Mouse (Mus musculus): ENCODE measurements around the gene Acin1.

- TF ChIP-seq CTCF (IDR thresholded peaks at IDR 0.05; ENCODE audit: borderline replicate concordance, insufficient read depth, low read depth, low read length) (no peak), POLR2A (IDR thresholded peaks at IDR 0.05; ENCODE audit: borderline replicate concordance, insufficient read depth, low read length) (no peak)
These were observed 45.8 kb downstream of the Acin1 start, which contains the start of gene Gm17606 for GRCm38 (mm10) chr14:54640946-54641304.
